Mouse (Mus musculus) cerebellum, postnatal 10 days (tissue): ENCODE measurements around the gene Phlda1.
"Not testable (repeated sequence)": the region's sequence is repeated elsewhere in the genome, so short reads cannot be mapped to it uniquely, and the experiment has no call there.

Experiments used
- DNase-seq, 2 experiments: peaks; one replicate each; pipeline ENCODE4 v3.0.0; 2021; ENCODE audit warnings: mixed read lengths in 2 of 2

The Phlda1 gene

DNA sequence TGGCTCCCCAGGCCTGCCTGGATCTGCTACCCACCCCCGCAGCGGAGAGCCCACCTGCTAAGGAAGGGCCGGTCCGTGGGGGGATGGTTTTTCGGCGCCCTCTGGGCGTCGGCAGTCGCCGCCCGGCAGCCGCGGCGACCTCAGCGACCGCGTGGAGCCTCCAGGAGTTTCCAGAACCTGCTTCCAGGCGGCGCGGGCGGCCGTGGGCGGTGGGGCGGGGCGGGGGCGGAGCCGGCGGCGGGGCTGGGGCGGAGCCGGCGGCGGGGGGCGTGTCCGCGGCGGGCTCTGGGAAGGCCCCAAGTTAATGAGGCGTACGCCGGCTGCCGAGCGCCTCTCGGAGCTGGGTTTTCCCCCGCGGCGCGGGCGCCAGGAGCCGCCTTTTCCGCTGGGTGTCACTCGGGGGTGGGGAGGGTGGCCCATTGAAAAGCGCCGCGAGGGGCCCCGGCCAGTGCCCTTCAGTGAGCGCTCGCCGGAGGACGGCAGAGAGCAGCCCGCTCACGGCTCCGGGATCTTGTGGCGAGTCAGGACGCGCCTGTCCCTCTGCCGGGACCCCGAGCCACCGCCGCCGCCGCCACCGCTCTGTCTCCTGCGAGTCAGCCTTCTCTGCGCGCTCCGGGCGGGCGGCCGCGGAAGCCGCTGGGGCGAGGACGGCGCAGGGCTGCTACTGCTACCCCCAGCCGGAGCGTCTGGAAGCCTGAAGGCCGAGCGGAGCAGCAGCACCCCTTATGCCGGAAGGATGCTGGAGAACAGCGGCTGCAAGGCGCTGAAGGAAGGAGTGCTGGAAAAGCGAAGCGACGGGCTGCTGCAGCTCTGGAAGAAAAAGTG lies at the start of gene Phlda1:
TSS of gene Phlda1 (plus strand) at position 186 of the 825 bp plus-strand sequence.
- DNase-seq: peak; percentile 91 to 94

DNA sequence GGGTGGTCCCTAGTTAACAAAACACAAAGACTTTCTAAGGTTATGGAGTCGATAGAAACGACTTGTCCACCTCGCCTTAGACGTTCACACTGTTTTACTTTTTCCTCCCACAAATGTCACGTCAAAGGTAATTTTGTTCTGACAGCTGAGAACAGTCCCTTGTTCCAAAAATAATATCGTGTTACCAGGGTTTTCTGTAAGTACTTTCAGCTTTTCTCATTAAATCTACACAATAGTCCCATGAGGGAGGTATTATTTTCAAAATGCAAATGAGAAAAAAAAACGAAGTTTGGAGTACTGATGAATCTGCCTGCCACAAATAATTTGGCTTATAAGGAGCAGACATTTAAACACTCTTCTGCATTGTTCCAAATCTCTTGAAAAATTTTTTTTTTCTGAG lies 48.0 kb upstream of the Phlda1 start:
- no peak for DNase-seq

- peak; percentile 71 to 74 for DNase-seq
Measured at GRCm38 (mm10) chr10:111459040-111459439, 47.0 kb upstream of the Phlda1 start.

- no peak for DNase-seq
Measured at GRCm38 (mm10) chr10:111459874-111460273, 46.2 kb upstream of the Phlda1 start.

DNA sequence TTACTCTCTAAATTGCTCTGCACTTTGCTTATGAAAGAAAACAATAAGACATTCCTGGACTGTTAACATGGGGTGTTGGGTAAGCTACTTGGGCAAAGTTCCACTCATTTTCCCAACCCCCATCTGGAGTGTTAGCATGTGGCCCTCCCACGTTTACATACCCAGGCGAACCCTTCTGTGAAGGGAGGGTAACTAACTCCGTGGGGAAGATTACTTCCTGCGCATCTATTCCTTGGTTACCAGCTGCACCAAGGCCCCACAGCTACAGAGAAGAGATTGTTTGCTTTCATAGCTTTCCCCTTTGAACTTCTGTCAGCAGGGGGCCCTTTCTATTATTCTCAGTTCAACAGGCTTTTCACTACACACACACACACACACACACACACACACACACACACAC lies 45.7 kb upstream of the Phlda1 start:
- DNase-seq: no peak

- DNase-seq: no peak
Measured at GRCm38 (mm10) chr10:111464833-111465232, 41.3 kb upstream of the Phlda1 start.

- no peak for DNase-seq
Measured at GRCm38 (mm10) chr10:111465409-111465808, 40.7 kb upstream of the Phlda1 start.

- DNase-seq: no peak
Measured at GRCm38 (mm10) chr10:111471166-111471565, 34.9 kb upstream of the Phlda1 start.

- DNase-seq: peak; percentile 97 to 99
Measured at GRCm38 (mm10) chr10:111472686-111473510, 33.2 kb upstream of the Phlda1 start, which contains the start of gene Nap1l1. Nap1l1 (plus strand) TSS chr10:111473223.

DNA sequence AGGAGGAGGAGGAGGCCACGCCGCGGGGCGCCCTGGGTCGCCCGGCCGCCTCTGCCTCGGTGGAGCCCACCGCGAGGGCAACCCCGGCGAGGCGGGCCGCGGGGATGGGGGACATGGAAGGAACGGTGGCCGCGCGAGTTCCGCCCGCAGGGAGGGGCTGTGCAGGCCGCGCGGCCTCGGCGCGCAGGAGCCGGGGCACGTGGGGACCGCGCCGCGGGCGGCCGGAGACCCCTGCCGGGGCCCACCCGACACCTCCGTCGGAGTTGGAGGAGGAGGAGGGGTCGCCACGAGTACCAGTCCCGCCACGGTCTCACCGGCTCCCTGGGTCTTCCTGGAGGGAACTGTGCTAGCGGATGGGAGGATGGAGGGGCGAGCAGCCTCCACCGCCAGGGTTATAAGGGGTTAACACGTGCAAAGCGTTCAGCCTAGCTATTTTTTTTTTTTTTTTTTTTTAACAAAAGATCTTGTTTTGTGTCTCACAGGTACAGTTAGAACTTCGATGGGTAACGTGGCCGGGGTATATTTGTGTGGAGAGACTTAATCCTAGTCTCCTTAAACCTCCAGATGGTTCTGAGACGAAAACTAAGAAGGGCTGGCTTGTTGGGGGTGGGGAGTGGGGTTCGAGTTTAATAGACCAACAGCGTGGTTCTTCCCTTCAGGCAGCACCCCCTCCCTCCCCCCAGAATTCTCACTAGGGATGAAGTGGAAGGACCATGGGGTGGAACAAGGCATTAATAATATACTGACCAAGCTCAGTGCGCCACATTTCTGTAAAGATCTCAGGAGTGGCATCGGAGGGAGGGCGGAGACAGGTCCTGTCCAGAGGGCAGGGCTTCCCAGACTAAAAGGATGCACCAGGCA lies 32.3 kb upstream of the Phlda1 start:
- DNase-seq: peak; percentile 75 to 79

DNA sequence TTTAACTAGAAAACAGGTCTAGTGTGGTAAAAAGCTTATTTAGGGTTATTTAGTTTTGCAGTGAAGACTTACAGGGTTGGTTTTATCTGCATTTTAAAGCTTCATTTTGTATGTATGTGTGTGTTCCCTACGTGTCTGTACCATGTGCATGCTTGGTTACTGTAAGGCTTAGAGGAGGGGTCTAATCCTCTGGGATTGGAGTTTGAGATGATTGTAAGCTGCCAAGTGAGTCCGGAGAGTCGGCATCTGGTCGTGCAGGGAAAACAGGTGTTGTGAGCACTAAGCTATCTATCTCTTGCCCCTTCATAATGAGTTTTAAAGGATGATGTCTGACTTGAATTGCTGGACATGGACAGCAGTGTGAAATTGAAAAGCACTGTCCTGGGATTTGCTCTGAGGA lies 29.8 kb upstream of the Phlda1 start:
- DNase-seq: peak; percentile 13 to 24

- no peak for DNase-seq
Measured at GRCm38 (mm10) chr10:111476989-111477510, 29.0 kb upstream of the Phlda1 start.

DNA sequence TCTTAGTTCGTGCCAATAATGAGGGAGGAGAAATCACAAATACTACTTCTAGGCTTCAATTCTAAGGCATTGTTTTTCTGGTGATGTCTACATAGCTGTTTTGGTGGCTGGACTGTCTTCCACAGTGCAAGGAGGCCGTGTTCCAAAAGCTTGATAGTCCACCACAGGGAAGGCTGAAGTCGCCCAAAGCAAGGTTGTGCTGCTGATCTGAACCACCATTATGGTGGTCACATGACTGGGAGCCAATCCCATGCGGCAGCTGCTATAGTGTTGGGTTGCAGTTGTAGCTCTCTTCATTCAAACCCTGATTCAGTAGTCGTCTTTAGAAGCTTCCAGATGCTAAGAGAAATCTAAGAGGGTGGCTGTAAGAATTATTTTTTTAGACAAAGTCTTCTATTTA lies 26.5 kb upstream of the Phlda1 start:
- DNase-seq: no peak

GRCm38 (mm10) chr10:111482654-111483053 lies 23.4 kb upstream of the Phlda1 start:
- no peak for DNase-seq

DNA sequence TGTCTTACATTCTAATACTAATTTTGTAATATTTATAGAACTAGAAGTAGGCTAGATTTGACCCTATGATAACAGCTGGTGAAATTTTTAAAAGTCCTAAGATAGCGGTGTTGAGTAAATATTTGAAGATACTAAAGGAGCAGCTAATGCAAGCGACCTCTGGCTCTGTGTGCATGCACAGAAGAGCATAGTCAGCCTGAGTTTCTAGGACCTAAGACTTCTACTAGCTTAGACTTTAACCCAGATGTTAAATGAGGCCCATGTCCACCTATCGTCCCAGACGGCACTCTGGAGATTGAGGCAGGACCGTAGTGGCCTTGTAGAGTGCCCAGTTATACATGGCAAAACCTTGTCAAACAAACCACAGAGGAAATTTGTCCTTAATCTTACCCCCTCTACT lies 22.0 kb upstream of the Phlda1 start:
- no peak for DNase-seq

- no peak for DNase-seq
Measured at GRCm38 (mm10) chr10:111488793-111489192, 17.3 kb upstream of the Phlda1 start.

DNA sequence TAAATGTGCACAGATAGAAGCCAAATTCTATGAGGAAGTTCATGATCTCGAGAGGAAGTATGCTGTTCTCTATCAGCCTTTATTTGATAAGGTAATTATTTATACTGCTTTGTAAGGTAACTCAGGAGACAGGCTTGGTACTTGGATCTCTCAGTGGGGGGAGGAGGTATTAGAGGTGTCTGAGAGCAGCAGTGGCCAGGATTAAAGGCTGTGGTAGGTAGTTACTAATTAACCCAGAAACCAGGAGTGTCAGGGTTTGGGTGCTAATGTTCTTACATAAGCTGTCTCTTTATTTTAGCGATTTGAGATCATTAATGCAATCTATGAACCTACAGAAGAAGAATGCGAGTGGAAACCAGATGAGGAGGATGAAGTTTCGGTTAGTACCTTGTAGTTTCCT lies 16.0 kb upstream of the Phlda1 start:
- DNase-seq: not testable (repeated sequence)

DNA sequence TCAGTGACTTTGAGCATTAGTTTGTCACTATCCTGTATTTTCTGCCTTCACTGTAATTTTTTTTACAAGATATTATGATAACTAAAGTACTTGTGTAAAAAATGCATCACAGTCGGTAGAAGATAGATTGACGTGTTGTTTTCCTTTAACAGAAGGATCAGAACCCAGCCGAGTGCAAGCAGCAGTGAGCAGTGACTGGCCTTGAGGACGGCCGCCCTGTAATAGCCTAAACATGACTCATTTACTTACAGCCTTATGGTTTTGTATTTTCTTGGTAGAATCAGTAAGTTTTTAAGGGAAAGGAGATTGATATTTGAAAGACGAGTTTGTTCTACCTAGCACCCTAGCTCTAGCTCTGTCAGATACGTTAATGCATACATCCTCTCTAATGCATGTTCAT lies 10.2 kb upstream of the Phlda1 start:
- no peak for DNase-seq

DNA sequence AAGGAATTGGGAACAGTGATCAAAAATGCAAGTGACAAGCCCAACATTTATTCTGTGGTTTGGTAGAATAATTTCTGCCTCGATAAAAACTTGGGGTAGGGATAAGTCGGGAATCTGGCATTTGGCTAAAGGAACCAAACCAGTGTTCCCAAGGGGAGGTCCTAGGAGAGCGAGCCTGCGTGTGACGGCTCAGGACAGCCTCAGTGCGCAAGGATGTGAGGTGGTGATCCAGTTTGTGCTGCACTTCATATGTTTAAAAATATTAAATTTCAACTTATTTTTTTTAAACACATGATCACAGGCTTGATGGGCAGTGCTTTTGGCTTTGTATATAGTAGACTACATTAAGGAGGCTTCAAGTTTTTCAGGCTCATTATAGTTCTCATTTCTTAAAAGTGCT lies 6.2 kb upstream of the Phlda1 start:
- no peak for DNase-seq

DNA sequence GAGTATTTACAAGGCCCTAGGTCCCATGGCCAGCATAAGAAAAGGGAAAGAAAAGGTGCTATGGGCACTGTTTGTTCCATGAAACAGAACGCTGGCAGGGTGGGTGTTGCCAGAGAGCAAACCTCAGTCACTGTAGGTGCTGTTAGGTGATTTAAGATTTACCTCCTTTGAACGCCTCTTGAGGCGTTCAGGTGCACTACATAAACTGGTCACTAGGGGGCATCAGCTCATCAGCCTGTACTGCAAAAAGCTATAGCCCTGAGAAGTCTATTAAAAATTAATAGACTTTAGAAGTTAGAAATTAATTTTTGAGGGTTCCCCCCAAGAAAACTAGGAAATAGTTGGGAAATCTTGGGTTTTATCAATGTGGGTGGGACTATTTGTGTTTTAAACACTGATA lies 3.0 kb upstream of the Phlda1 start:
- DNase-seq: peak; percentile 88 to 93

GRCm38 (mm10) chr10:111503716-111504115 lies 2.4 kb upstream of the Phlda1 start:
- DNase-seq: no peak

GRCm38 (mm10) chr10:111504606-111505005 lies 1.5 kb upstream of the Phlda1 start:
- no peak for DNase-seq

GRCm38 (mm10) chr10:111505406-111505805 lies 680 bp upstream of the Phlda1 start:
- DNase-seq: peak; percentile 58 to 60
